Comparison of ENCODE assay signal across 9 mouse cellular contexts in the genomic region with DNA sequence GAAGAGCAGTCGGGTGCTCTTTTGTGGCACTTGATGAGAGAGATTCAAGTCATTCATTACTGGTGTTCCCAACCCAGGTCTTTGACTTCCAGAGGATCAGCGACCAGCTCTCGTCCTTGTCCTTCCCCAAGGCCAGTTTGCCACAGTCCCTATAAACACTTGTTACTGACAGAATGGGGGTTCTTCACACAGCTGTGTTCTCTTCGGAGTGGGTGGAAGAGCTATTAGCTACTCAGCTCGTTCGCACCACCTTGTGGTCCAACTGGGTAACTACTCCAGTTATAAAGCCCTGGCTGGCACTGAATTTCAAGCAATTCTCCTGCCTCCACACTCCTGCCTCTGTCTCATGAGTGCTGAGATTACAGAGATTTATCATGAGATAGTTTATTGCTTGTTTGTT. TPM values are rescaled to one million over a fixed set of nuclear protein-coding genes. Genes with fewer than 3 reads are reported as not detected.
DNase-seq lines count a peak whose midpoint lies in the region; ATAC-seq and TF ChIP-seq lines count a peak whose summit lies in the region.
"Had no signal": no experiment of that assay in that cellular context is flagged by ENCODE, and none has a peak within 500 bp of the region (broad histone marks: within the 10 kb centered on the region; RNA-seq: fewer than 3 reads in every experiment).

No protein-coding gene starts in this region.

- no peak overlapping the region for H3K27ac ChIP-seq in neural tube, embryonic 15.5 days (replicated peaks)
- no peak overlapping the region for H3K27ac ChIP-seq in cerebellum, adult 2 months (ENCODE audit: insufficient read depth, low read length)
- no peak overlapping the region for H3K27ac ChIP-seq in intestine, embryonic 15.5 days
- H3K27ac ChIP-seq in limb, embryonic 10.5 days, result no peak overlapping the region
- no peak overlapping the region for H3K27ac ChIP-seq in midbrain, postnatal 0 days (ENCODE audit: low read depth, low read length)
- H3K27ac ChIP-seq in stomach, embryonic 14.5 days (ENCODE audit: low read length), result no peak overlapping the region
- H3K27ac ChIP-seq: embryonic facial prominence, embryonic 13.5 days had no signal

- no peaks in the 10 kb centered on the region for H3K36me3 ChIP-seq in neural tube, embryonic 15.5 days
- H3K36me3 ChIP-seq in intestine, embryonic 15.5 days, result no peaks in the 10 kb centered on the region
- no peaks in the 10 kb centered on the region for H3K36me3 ChIP-seq in limb, embryonic 10.5 days
- no peaks in the 10 kb centered on the region for H3K36me3 ChIP-seq in midbrain, postnatal 0 days (ENCODE audit: insufficient read depth, low read length)
- H3K36me3 ChIP-seq in stomach, embryonic 14.5 days (ENCODE audit: control insufficient read depth, insufficient read depth, low read length), result no peaks in the 10 kb centered on the region
- H3K36me3 ChIP-seq: embryonic facial prominence, embryonic 13.5 days had no signal

- 22% methylated on average over 6 of the region's 6 CpGs for WGBS in neural tube, embryonic 15.5 days
- WGBS in cerebellum, adult 2 months, result 19% methylated on average over 6 of the region's 6 CpGs
- 19% methylated on average over 6 of the region's 6 CpGs for WGBS in intestine, embryonic 15.5 days
- 22% methylated on average over 6 of the region's 6 CpGs for WGBS in limb, embryonic 10.5 days
- 16% methylated on average over 6 of the region's 6 CpGs for WGBS in midbrain, postnatal 0 days
- WGBS in stomach, embryonic 14.5 days, result 23% methylated on average over 6 of the region's 6 CpGs

- no peak overlapping the region for H3K4me2 ChIP-seq in neural tube, embryonic 15.5 days
- no peak overlapping the region for H3K4me2 ChIP-seq in intestine, embryonic 15.5 days (replicated peaks)
- no peak overlapping the region for H3K4me2 ChIP-seq in midbrain, postnatal 0 days (ENCODE audit: low read depth, low read length, poor library complexity, severe bottlenecking)
- no peak overlapping the region for H3K4me2 ChIP-seq in stomach, embryonic 14.5 days (replicated peaks; ENCODE audit: low read depth, low read length)
- H3K4me2 ChIP-seq: embryonic facial prominence, embryonic 13.5 days had no signal

- TF ChIP-seq POLR2A in cerebellum, adult 2 months (IDR thresholded peaks at IDR 0.05; ENCODE audit: borderline replicate concordance, insufficient read depth, low read length), result no peak

- no peaks in the 10 kb centered on the region for H3K4me1 ChIP-seq in neural tube, embryonic 15.5 days
- H3K4me1 ChIP-seq in cerebellum, adult 2 months (ENCODE audit: control insufficient read depth, insufficient read depth, low read length), result no peaks in the 10 kb centered on the region
- no peaks in the 10 kb centered on the region for H3K4me1 ChIP-seq in intestine, embryonic 15.5 days (replicated peaks)
- H3K4me1 ChIP-seq in limb, embryonic 10.5 days, result 0 out of 2 replicates have a peak, but pooled peaks cover 3% of the 10 kb centered on the region
- no peaks in the 10 kb centered on the region for H3K4me1 ChIP-seq in midbrain, postnatal 0 days (ENCODE audit: insufficient read depth, low read length)
- H3K4me1 ChIP-seq in stomach, embryonic 14.5 days (ENCODE audit: control insufficient read depth, insufficient read depth, low read length), result no peaks in the 10 kb centered on the region
- H3K4me1 ChIP-seq: embryonic facial prominence, embryonic 13.5 days had no signal

- ATAC-seq in neural tube, embryonic 15.5 days (ENCODE audit: low FRiP score), result no peak
- peak; percentile 61 for ATAC-seq in intestine, embryonic 15.5 days
- ATAC-seq in midbrain, postnatal 0 days (ENCODE audit: low FRiP score), result no peak
- peak; percentile 28; the same call in 1 of the 2 replicates for ATAC-seq in stomach, embryonic 14.5 days (ENCODE audit: insufficient number of reproducible peaks, insufficient read depth, low FRiP score, low read depth)

- no peak overlapping the region for H3K9ac ChIP-seq in neural tube, embryonic 15.5 days (replicated peaks)
- no peak overlapping the region for H3K9ac ChIP-seq in intestine, embryonic 15.5 days
- no peak overlapping the region for H3K9ac ChIP-seq in midbrain, postnatal 0 days (replicated peaks; ENCODE audit: low read length, poor library complexity, severe bottlenecking)
- no peak overlapping the region for H3K9ac ChIP-seq in stomach, embryonic 14.5 days (replicated peaks; ENCODE audit: low read depth, low read length)
- H3K9ac ChIP-seq: embryonic facial prominence, embryonic 13.5 days had no signal

- H3K4me3 ChIP-seq in neural tube, embryonic 15.5 days (replicated peaks), result no peak overlapping the region
- no peak overlapping the region for H3K4me3 ChIP-seq in cerebellum, adult 2 months (replicated peaks; ENCODE audit: insufficient read depth, low read depth, low read length)
- no peak overlapping the region for H3K4me3 ChIP-seq in intestine, embryonic 15.5 days (replicated peaks)
- H3K4me3 ChIP-seq in limb, embryonic 10.5 days, result no peak overlapping the region
- no peak overlapping the region for H3K4me3 ChIP-seq in midbrain, postnatal 0 days (ENCODE audit: low read depth, low read length)
- no peak overlapping the region for H3K4me3 ChIP-seq in stomach, embryonic 14.5 days (ENCODE audit: low read depth, low read length)
- H3K4me3 ChIP-seq: embryonic facial prominence, embryonic 13.5 days had no signal

- peak; percentile 87 for TF ChIP-seq CTCF in cerebellum, adult 2 months (IDR thresholded peaks at IDR 0.05; ENCODE audit: borderline replicate concordance, insufficient read depth, low read depth, low read length)
- peak; percentile 94 for TF ChIP-seq CTCF in midbrain, postnatal 0 days (IDR thresholded peaks at IDR 0.05)

- DNase-seq in neural tube, embryonic 10.5 days (ENCODE audit: extremely low spot score, low spot score), result peak; percentile 66
- DNase-seq in cerebellum, adult 2 months, result peak; percentile 52 to 71
- DNase-seq in frontal cortex, postnatal 14 days (ENCODE audit: low spot score in 2 of 2), result peak; percentile 30 to 74
- peak; percentile 67 for DNase-seq in limb, embryonic 10.5 days (ENCODE audit: low spot score)
- DNase-seq in midbrain, postnatal 0 days (ENCODE audit: low spot score), result peak; percentile 84

- no peaks in the 10 kb centered on the region for H3K9me3 ChIP-seq in neural tube, embryonic 15.5 days (replicated peaks)
- H3K9me3 ChIP-seq in intestine, embryonic 15.5 days, result no peaks in the 10 kb centered on the region
- H3K9me3 ChIP-seq in limb, embryonic 10.5 days (replicated peaks), result no peaks in the 10 kb centered on the region; the same call in 1 of the 2 replicates
- no peaks in the 10 kb centered on the region for H3K9me3 ChIP-seq in midbrain, postnatal 0 days (ENCODE audit: low read length)
- H3K9me3 ChIP-seq in stomach, embryonic 14.5 days (ENCODE audit: control insufficient read depth, low read depth, low read length), result 0 out of 2 replicates have a peak, but pooled peaks cover 3% of the 10 kb centered on the region

- H3K27me3 ChIP-seq in neural tube, embryonic 15.5 days (replicated peaks), result no peaks in the 10 kb centered on the region
- H3K27me3 ChIP-seq in cerebellum, adult 2 months (ENCODE audit: control insufficient read depth, insufficient read depth, low read length), result no peaks in the 10 kb centered on the region
- no peaks in the 10 kb centered on the region for H3K27me3 ChIP-seq in intestine, embryonic 15.5 days (replicated peaks)
- no peaks in the 10 kb centered on the region for H3K27me3 ChIP-seq in limb, embryonic 10.5 days (ENCODE audit: low read depth, poor library complexity, severe bottlenecking)
- no peaks in the 10 kb centered on the region for H3K27me3 ChIP-seq in midbrain, postnatal 0 days (ENCODE audit: insufficient read depth, low read length)
- no peaks in the 10 kb centered on the region for H3K27me3 ChIP-seq in stomach, embryonic 14.5 days (ENCODE audit: control insufficient read depth, insufficient read depth, low read length)
- H3K27me3 ChIP-seq: embryonic facial prominence, embryonic 13.5 days had no signal

RNA-seq across cellular contexts. Expression of gene Tex2, which starts 14.5 kb away (rescaled TPM):
- 31.6 and 35.1 TPM in 2 replicates for polyA plus RNA-seq in neural tube, embryonic 15.5 days (2015; fragmentation: Nextera tagmentation; extraction: Ambion mirVana)
- 71.3 and 79.6 TPM in 2 replicates for polyA plus RNA-seq in cerebellum, adult 2 months (2012; rRNA removed)
- 10.4 and 11.1 TPM in 2 replicates for polyA plus RNA-seq in intestine, embryonic 15.5 days (2015; fragmentation: Nextera tagmentation; extraction: Ambion mirVana)
- polyA plus RNA-seq in limb, embryonic 10.5 days (2016; fragmentation: Nextera tagmentation; extraction: Ambion mirVana), result 6.9 and 7.2 TPM in 2 replicates
- 69.5 and 73.3 TPM in 2 replicates for total RNA-seq in midbrain, postnatal 0 days (2014; rRNA removed)
- 33.1 and 36.3 TPM in 2 replicates for polyA plus RNA-seq in midbrain, postnatal 0 days (2015; fragmentation: Nextera tagmentation; extraction: Ambion mirVana)
- polyA plus RNA-seq in stomach, embryonic 14.5 days (2014; fragmentation: Nextera tagmentation; extraction: Ambion mirVana), result 9.8 and 11.7 TPM in 2 replicates

Comparison
In these comparisons a context has a peak if more than half of its experiments do, and no peak if none do; other contexts are left out.
1. ATAC-seq: peak in intestine, embryonic 15.5 days (single experiment) and stomach, embryonic 14.5 days (single experiment); none in neural tube, embryonic 15.5 days (single experiment) and midbrain, postnatal 0 days (single experiment).
2. Peak in every context shown above with its lines, with median percentiles within 50 percentile points of each other: DNase-seq.